Mouse (Mus musculus): Measurements from ENCODE around the gene Fkbp5.
"Not testable (repeated sequence)": the region's sequence is repeated elsewhere in the genome, so short reads cannot be mapped to it uniquely, and the experiment has no call there.

Gene Fkbp5

DNA sequence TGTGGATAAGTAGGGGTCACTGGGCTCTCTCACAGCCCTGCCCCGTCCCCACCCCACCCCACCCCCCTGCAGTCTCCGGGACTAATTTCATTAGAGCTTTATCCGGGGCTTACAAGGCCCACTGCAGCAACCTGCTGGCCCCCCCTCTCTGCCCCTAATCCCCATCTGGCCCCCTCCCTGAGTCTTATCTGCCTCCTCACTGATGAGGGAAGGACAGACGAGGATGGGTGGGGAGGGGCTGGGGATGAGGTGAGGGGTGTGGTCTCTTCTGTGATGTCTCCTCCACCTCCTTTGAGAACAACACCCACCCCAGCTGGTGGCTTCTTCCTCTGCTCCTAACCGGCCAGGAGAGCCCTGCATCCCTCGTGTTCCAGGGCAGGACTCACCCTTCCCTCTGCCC lies 137.1 kb downstream of the Fkbp5 start:
- no peak for DNase-seq (ENCODE audit: extremely low spot score, low spot score)

DNA sequence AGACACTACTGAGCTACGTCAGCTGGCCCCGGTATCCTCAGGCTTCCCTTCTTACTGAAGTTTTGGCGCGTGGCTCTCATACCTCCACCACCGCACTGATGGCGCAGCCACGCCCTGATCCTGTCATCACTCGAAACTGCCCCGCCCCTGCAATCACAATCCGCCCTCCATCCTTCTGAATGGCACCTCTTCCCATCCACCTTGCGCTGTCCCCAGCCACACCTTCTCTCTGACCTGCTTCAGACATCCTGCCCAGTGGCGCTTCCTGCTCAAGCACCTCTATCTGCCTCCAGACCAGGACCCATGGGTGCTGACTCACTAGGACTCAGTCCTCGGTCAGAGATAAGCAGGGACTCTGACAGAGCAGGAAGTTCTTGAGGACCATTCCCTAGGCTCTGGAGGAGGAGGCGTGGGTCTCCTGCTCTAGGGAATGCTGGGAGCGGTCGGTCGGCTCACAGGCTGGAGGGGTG lies 141.7 kb downstream of the Fkbp5 start:
- DNase-seq (ENCODE audit: extremely low spot score, low spot score), result no peak

DNA sequence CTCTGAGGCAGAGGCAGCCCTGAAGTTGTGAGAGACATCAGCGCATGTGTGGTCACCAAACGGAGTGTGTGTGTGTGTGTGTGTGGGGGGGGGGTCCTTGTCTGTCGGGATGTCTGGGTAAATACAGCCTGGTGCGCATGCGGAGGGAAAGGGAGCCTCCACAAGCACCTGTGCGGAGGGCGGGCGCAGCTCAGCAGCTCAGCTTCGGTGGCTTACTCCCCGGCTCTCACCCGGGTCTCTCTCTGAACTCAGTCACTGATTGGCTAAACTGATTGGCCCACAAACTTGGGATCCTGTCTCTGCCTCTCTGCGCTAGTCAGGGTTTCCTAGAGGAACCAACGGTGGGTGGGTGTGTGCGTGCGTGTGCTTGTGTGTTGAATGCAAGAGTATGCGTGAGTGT lies 142.8 kb downstream of the Fkbp5 start:
- no peak for DNase-seq (ENCODE audit: extremely low spot score, low spot score)

DNA sequence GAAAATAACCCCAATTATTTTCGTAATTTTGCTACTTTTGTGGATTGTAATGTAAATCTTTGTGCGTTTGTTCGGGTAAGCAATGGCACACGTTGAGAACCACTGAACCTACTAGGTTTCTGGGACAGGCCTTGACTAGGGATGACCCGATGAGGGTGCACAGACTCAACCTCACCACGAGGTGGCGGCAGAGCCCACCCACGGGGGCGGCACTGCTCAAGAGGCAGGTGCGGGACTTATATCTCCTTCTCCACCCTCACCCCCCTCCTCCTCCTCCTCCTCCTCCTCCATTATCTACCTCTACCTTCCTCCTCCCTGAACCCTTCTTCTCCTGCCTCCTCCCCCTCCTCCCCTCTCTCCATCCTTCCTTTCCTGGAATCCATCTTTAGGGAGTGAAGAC lies 143.5 kb downstream of the Fkbp5 start:
- peak; percentile 49 for DNase-seq (ENCODE audit: extremely low spot score, low spot score)

DNA sequence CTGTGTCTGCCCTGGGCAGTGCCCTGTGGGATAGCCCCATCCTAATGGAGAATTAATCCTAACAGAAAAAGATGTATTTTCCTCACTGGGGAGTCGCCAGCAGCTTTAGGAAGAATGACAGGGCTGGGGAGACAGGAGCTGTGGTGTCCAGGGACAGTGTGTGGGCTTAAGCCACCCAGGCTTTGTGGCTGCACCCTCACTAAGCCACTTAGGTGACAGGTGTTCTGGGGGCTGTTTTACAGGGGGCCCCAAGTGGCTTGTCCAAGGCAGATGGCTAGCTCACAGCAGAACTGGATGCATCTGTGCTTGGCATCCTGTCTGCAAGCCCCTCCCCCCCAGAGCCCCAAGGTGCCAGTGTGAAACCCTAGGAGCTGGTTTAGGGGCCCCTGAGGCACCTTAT lies 145.4 kb downstream of the Fkbp5 start:
- DNase-seq (ENCODE audit: extremely low spot score, low spot score), result no peak

DNA sequence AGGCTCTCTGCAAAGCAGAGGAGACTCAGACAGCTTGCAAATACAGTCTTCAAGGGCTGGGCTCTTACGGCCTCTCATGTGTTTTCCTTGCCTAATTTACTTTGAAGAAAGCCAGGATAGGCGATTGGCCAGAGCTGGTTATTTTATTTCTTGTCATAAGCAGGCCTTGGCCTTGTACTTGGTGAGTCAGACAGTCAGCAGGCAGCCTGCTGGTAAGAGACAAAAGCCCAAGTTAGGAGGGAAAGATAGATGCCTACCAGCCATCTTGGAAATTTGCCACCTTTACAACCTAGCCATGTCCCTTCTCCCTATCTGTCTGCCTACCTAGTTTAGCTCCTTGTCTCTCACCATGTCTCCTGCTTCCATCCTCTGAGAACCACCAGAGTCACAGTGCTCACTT lies 146.0 kb downstream of the Fkbp5 start:
- DNase-seq (ENCODE audit: extremely low spot score, low spot score), result no peak

DNA sequence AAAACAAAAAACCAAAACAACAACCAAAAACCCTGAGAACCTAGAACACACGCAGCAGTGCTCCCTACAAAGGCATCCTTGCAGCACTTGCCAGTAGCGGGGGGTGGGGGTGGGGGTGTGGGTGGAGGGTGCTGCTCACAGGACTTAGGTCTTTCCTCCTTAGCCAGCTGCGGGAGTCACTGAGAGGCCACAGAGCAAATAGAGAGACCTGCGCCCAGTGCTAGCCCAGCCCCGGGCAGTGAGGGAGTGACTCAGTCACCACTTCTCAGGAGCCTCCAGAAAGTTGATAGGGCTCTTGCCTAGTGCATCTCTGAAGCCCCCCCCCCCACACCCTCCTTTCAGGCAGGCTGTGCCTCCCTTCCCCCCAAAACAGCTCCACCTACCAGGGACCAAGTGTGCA lies 148.3 kb downstream of the Fkbp5 start:
- no peak for DNase-seq (ENCODE audit: extremely low spot score, low spot score)

DNA sequence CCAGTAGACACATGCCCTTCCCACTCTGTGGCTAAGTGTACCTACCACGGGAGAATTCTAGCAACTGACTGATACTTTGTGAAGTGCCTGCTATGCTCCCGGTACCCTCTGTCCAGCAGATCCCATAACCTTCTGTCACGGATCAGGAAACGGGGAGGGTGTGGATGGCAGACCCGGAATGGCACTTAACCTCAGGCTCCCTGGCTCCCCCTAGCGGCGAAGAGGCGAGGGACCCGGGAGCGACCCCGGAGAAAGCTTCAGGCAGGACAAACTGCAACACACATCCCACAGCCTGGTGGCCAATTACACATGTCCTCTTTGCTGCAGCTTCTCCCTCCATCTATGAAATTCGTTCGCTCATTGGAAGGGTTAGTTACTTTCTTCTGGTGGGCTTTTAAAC lies 148.9 kb downstream of the Fkbp5 start:
- peak; percentile 92 for DNase-seq (ENCODE audit: extremely low spot score, low spot score)

DNA sequence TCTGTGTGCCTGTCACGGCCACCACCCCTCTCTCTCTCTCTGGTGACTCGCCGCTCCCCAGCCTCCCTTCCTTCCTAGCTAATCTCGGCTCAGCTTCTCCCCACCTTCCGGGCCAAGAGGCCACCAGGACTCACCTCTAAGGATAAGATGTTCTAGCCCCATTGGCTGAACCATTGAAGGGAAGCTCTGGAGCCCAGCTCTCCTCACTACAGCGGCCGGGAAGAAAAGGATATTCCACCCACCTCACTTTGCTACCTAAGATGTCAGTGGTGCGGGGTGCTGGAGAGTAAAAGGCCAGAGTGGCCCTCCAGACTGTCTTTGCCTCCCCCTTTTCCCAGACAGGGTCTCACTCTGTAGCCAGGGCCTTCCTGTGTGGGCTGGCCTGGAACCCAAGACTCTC lies 152.2 kb downstream of the Fkbp5 start, which contains the start of gene Tulp1:
TSS of gene Tulp1 (minus strand) at position 101 of the 400 bp plus-strand sequence.
- no peak for DNase-seq (ENCODE audit: extremely low spot score, low spot score)

DNA sequence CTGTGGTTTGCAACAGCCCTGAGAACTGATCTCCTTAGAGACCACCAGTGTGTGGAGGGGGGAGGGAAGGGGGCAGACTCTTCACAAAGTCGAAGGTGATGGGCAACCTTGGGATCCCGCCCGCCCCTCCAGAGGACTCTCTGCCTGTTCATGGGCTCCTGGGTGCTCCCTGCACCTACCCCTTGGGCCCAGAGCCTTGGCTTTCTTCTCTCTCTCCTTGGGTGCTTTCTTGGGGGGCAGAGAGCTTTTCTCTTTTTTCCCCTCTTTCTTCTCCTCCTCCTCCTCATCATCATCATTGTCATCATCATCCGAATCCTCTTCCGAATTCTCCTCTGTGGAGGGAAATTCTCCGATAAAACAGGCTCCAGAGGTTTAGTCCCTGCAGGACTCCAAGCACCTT lies 153.8 kb downstream of the Fkbp5 start:
- DNase-seq (ENCODE audit: extremely low spot score, low spot score), result no peak

DNA sequence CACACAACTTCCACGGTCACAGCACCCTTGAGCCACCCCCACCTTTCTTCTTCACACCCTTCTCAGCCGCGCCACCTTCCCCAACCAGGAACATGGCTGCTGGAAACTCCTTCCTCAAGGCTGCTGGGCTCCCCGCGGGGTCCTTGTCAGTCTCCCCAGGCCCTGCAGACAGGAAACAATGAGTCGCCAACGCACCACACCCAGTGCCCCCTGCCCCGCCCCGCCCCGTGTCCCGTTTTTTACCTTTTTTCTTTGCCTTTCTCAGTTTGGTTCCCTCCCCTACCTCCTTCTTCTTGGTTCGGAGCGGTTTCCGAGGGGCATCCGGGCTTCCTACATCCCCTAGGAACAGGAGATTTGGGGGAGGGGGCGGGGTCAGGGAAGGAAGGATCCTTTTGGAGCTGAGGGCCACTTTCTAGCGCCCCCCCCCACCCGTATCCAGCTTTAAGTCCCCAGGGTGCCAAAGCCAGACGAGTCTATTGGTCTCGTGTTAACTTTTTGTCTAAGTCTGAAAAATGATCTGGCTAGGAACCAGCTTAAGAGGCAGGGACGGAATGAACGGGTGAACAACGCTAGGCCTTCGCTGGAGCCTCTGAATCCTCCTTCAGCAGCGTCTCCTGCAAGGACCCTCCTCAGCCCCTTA lies 154.6 kb downstream of the Fkbp5 start:
- DNase-seq (ENCODE audit: extremely low spot score, low spot score), result peak; percentile 55

DNA sequence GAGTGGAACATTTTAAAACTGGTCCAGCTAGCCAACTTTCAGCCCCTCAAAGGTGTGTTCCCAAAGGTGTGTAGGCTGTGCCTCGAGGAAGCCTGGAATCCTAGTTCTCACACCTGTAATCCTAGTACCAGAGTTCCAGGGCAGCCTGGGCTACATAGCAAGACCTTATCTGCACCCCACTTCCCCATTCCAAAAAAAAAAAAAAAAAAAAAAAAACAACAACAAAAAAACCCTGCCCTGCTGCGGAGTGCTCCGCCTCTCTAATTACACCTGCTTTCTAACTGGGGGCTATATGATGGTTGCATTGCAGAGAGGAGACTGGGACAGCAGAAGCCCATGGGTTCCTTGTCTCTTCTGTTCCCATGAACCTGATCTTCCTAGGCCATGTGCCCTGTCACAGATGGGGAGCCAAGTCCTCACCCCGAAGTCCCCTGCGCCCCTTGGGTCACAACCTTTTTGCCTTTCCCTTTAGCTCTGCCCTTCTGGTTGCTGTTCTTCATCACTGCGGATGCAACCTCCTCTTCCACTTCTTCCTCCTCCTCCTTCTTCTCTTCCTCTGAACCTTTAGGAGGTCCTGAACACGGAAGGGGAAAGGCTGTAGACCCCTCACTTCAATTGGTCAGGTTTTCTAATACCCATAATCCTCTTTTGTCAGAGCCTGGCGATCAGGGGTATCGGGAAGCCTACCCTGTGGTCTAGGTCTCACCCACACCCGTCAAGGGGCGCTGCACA lies 155.2 kb downstream of the Fkbp5 start:
- no peak for DNase-seq (ENCODE audit: extremely low spot score, low spot score)

DNA sequence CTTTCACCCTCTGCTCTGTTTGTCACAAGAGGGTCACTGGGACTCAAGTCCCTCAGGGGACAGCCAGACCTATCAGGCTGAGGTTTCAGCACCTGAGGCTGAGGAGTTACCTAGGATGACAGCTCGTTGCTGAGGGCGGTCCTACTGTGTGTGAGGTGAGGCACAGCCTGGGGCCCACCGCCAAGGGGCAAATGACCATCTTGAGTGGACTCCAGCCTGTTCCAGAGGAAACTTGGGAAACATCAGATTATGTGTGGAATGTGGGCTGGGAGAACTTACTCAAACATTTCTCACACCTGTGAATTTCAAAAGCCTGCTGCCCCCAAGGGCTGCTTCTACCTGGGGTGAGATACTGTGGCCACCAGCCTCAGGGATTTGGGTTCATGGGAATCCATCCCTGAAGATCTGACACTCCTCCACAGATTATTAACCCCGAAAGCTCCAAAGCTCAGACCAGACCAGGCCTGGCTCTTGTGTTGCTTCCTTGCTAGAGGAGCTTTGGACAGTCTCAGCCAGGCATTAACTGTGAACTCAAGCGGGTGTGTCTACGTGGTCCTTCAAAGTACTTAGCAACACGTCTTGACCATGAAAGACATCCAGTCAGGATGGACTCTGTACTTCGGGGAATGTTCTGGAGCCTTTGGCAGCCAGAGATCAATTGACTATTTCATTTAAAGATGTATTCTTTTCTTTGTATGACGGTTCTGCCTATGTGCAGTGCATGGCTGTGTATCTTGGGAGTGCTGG lies 156.6 kb downstream of the Fkbp5 start:
- DNase-seq (ENCODE audit: extremely low spot score, low spot score), result no peak

DNA sequence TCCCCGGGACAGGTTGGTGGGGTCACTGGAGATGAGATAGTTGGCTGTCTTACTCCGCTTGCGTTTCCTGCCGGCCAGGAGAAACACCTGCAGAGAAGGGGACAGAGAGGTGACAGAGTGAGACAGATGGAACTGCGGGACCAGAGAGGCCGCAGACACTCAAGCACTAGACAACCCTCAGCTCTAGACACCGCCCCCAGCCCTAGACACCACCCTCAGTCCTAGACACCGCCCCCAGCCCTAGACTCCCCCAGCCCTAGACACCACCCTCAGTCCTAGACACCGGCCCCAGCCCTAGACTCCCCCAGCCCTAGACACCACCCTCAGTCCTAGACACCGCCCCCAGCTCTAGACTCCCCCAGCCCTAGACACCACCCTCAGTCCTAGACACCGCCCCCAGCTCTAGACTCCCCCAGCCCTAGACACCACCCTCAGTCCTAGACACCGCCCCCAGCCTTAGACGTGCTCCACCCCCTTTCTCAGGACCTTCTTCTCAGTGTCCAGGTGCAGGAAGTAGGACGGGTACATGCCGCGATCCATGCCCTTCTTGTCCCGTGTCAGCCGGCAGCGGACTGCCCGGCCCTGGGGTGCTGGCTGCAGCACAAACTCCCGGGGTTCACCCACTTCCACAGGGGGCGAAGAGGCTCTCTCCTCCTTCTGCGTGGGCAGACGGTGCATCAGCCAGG lies 158.6 kb downstream of the Fkbp5 start:
- DNase-seq (ENCODE audit: extremely low spot score, low spot score), result not testable (repeated sequence)

DNA sequence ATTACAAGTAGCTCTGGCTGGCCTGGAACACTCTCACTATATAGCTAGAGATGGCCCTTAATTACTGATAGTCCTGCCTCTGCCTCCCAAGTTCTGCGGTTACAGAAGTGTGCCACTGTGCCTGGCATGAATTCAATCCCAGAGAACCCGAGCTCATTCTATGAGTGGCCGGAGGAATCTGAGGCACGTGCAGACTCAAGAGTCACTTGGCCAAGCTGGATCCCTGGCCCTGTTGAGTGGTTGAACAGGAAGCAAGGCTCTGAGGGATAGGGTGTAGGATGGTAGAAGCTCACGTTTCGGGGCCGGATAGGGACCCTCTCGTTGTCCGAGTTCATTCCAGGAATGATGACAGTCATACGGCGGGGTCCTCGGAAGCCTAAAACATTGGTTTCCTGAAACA lies 161.5 kb downstream of the Fkbp5 start:
- no peak for DNase-seq (ENCODE audit: extremely low spot score, low spot score)

DNA sequence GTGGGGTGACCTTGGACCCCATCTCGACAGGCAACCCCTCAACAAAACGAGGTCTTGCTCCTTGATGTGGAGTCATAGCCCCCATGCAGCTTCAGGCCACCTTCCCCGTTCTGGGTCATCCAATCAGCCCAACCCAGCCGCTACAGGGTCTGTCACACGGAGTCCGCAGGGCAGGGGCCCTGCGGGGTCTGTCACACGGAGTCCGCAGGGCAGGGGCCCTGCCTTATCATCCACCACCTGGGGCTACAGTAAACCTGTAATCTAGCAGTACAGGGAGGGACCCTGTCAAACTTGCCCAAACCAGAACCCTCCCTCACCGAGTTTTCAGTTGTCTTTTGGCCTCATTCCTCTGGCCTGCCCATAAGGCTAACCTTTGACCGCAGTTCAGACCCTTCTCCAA lies 165.3 kb downstream of the Fkbp5 start:
- no peak for DNase-seq (ENCODE audit: extremely low spot score, low spot score)

DNA sequence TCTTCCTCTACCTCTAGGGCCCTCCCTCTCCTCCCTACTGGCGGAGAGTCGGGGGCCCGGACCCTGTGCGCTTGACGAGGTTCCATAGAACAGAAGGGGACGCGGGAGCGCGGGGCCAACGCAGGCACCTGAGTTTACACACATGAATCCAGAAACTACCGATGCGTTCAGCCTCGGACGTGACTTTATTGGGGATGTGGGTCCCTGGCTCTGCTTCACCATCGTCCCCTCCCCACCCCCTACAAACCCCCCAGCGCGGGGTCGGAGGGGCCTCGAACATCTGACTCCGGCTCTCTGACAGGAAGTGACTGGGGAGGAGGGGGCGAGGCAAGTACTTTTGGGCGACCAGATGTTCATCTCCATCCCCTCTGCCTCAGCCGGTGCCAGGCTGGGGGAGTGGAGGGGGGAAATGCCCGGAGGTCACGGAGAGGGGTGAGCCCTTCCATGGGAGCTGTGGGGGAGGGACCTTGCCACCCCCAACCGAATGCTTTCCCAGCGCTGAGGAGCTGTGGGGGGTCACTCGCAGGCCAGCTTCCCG lies 165.9 kb downstream of the Fkbp5 start:
- peak; percentile 59 for DNase-seq (ENCODE audit: extremely low spot score, low spot score)

DNA sequence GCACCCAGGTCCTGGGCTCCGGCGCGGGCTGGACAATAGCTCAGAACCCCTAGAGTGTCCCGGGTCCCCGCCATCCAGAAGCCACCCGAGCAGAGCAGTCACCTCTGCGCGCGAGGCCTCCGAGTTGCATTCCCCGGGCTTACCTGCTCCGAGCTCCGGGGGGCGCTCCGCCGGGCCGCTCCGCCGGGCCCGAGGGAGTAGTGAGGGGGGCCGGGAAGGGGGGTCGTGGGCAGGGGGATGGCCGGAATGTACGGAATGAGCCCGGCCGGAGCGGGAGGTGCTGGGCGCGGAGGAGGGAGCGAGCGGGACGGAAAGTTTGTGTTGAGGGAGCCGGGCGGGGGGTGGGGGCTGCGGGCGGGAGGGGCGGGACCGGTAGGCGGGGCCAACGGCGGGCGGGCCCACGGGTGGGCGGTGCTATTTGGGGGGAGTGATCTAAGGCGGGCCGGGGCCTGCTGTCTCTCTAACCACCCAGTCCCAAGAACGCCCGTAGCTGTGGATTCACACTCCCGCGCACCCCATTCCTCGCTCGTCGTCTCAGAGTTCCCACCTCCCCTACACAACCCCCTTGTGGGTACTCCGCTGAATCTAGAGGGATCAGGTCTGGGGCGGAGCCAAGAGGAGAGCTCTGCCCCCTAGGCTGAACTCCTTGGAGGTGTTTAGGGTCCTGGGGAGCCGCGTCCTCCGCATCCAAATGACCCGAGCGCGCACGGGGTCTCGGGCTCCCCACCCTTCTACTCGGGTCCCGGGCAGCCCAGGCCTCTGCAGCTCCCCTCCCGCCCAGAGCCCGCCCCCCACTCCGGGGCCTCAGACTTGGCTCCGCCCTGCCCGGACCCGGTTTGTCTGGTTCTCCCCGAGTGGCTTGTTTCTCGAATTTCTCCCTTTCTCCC lies 166.6 kb downstream of the Fkbp5 start, which contains the start of gene Tead3:
TSS of gene Tead3 (minus strand) at position 352 of the 887 bp plus-strand sequence.
- DNase-seq (ENCODE audit: extremely low spot score, low spot score), result peak; percentile 88

DNA sequence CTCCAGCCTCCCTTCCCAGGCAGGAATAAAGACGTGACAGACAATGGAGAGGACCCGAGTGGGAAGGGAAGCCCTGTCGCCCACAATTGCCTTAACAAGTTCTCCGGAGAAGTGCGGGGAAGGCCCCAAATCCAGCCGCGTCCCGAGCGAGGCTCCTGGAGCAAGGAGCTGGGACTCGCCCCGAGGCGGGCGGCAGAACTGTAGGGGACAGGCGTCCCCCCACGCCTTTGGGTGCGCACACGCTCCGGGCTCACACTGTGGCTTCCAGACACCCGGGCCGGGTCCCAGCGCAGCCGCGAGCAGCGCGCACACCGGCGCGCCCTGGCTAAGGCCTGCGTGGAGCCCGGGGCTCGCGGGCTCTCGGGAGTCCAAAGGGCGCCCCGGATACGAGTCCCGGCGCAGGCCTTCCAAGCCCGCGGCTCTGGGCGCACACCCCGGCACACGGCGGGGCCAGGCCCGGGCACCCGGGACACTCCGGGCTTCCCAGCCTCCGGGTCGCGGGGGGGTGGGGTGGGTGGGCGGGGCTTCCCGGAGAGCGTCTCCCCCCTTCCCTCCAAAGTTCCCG lies 167.3 kb downstream of the Fkbp5 start:
- peak; percentile 67 for DNase-seq (ENCODE audit: extremely low spot score, low spot score)

DNA sequence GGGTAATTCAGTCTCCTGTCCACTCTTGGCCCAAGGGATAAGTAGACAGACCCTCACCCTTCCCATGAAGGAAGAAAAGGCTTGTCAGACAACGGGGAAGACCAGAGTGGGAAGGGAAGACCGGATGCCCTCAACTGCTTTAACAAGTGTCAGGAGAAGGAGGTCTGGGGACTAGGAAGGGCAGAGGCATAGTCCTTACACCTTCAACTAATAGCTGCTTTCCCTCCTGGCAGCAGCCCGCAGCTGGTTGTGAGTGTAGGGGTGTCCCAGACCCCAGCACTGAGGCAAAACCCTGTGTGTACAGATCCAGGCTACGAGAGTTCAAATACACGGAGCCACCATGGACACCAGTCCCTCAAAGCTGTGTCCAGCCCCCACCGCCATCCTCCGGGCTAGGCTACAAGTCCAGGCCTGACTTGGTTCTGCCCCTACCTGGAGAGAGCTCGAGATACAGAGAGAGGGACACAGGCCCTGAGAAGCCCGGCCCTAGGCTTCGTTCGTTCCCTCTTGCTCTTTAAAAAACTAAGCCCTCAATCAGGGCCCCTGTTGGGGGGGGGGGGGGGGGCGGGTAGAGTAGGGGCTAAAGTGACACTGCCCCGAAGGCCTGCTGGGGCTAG lies 168.0 kb downstream of the Fkbp5 start:
- no peak for DNase-seq (ENCODE audit: extremely low spot score, low spot score)
